Mouse (Mus musculus): Measurements from ENCODE around the gene Acd. TPM values are rescaled to one million over a fixed set of nuclear protein-coding genes. Genes with fewer than 3 reads are reported as not detected.

The Acd gene
- polyA plus RNA-seq, 1 experiment from 2014 or later, result 74.1 TPM

GRCm38 (mm10) chr8:105706426-105706825 lies 5.5 kb upstream of the Acd start:
- Histone ChIP-seq H3K27ac (ENCODE audit: low read depth, low read length) (no peak overlapping the region), H3K4me2 (replicated peaks; ENCODE audit: low read depth, low read length) (peak overlapping the region; percentile 90; the same call in 1 of the 2 replicates), H3K9ac (ENCODE audit: low read depth, low read length) (no peak overlapping the region), H3K9me3 (ENCODE audit: control insufficient read depth, low read length) (no peaks in the 10 kb centered on the region), H3K4me1 (replicated peaks; ENCODE audit: control insufficient read depth, insufficient read depth, low read length) (no peaks in the 10 kb centered on the region; the same call in 1 of the 2 replicates), H3K36me3 (ENCODE audit: control insufficient read depth, insufficient read depth, low read length) (no peaks in the 10 kb centered on the region), H3K27me3 (ENCODE audit: control insufficient read depth, insufficient read depth, low read length) (no peaks in the 10 kb centered on the region), H3K4me3 (ENCODE audit: low read depth, low read length) (peak overlapping the region; percentile 67; the same call in 1 of the 2 replicates)
- no peak for ATAC-seq (ENCODE audit: low FRiP score)
- 80% methylated on average over 12 of the region's 12 CpGs for WGBS
- no peak for DNase-seq (ENCODE audit: low spot score)

GRCm38 (mm10) chr8:105704955-105705354 lies 4.1 kb upstream of the Acd start:
- Histone ChIP-seq H3K4me2 (replicated peaks; ENCODE audit: low read depth, low read length) (no peak overlapping the region), H3K27me3 (ENCODE audit: control insufficient read depth, insufficient read depth, low read length) (no peaks in the 10 kb centered on the region), H3K4me3 (ENCODE audit: low read depth, low read length) (no peak overlapping the region), H3K27ac (ENCODE audit: low read depth, low read length) (no peak overlapping the region), H3K9me3 (ENCODE audit: control insufficient read depth, low read length) (no peaks in the 10 kb centered on the region), H3K4me1 (replicated peaks; ENCODE audit: control insufficient read depth, insufficient read depth, low read length) (no peaks in the 10 kb centered on the region; the same call in none of the 2 replicates), H3K9ac (ENCODE audit: low read depth, low read length) (no peak overlapping the region), H3K36me3 (ENCODE audit: control insufficient read depth, insufficient read depth, low read length) (no peaks in the 10 kb centered on the region)
- DNase-seq (ENCODE audit: low spot score), result no peak
- WGBS, result 93% methylated on average over 6 of the region's 6 CpGs
- ATAC-seq (ENCODE audit: low FRiP score), result no peak

GRCm38 (mm10) chr8:105704146-105704812 lies 3.4 kb upstream of the Acd start:
- H3K4me2 ChIP-seq (replicated peaks; ENCODE audit: low read depth, low read length), result no peak overlapping the region
- no peak overlapping the region for H3K4me3 ChIP-seq (ENCODE audit: low read depth, low read length)
- H3K9ac ChIP-seq (ENCODE audit: low read depth, low read length), result no peak overlapping the region
- H3K27ac ChIP-seq (ENCODE audit: low read depth, low read length), result no peak overlapping the region
- H3K36me3 ChIP-seq (ENCODE audit: control insufficient read depth, insufficient read depth, low read length), result no peaks in the 10 kb centered on the region
- ATAC-seq (ENCODE audit: low FRiP score) (no peak), DNase-seq (ENCODE audit: low spot score) (no peak)
- no peaks in the 10 kb centered on the region for H3K27me3 ChIP-seq (ENCODE audit: control insufficient read depth, insufficient read depth, low read length)
- H3K4me1 ChIP-seq (replicated peaks; ENCODE audit: control insufficient read depth, insufficient read depth, low read length), result no peaks in the 10 kb centered on the region; the same call in none of the 2 replicates
- WGBS, result 88% methylated on average over 34 of the region's 34 CpGs
- H3K9me3 ChIP-seq (ENCODE audit: control insufficient read depth, low read length), result no peaks in the 10 kb centered on the region

- Histone ChIP-seq H3K4me3 (ENCODE audit: low read depth, low read length) (no peak overlapping the region), H3K27me3 (ENCODE audit: control insufficient read depth, insufficient read depth, low read length) (no peaks in the 10 kb centered on the region), H3K36me3 (ENCODE audit: control insufficient read depth, insufficient read depth, low read length) (no peaks in the 10 kb centered on the region), H3K4me2 (replicated peaks; ENCODE audit: low read depth, low read length) (no peak overlapping the region), H3K9ac (ENCODE audit: low read depth, low read length) (no peak overlapping the region), H3K9me3 (ENCODE audit: control insufficient read depth, low read length) (no peaks in the 10 kb centered on the region), H3K4me1 (replicated peaks; ENCODE audit: control insufficient read depth, insufficient read depth, low read length) (no peaks in the 10 kb centered on the region; the same call in none of the 2 replicates), H3K27ac (ENCODE audit: low read depth, low read length) (no peak overlapping the region)
- DNase-seq (ENCODE audit: low spot score) (no peak), ATAC-seq (ENCODE audit: low FRiP score) (no peak)
- 92% methylated on average over 24 of the region's 24 CpGs for WGBS
Observed at GRCm38 (mm10) chr8:105702731-105703415, 2.0 kb upstream of the Acd start.

GRCm38 (mm10) chr8:105702001-105702401 lies 1.1 kb upstream of the Acd start:
- DNase-seq (ENCODE audit: low spot score) (peak; percentile 50), ATAC-seq (ENCODE audit: low FRiP score) (peak; percentile 43)
- H3K4me1 ChIP-seq (replicated peaks; ENCODE audit: control insufficient read depth, insufficient read depth, low read length), result no peaks in the 10 kb centered on the region; the same call in none of the 2 replicates
- H3K36me3 ChIP-seq (ENCODE audit: control insufficient read depth, insufficient read depth, low read length), result no peaks in the 10 kb centered on the region
- peak overlapping the region; percentile 74 for H3K27ac ChIP-seq (ENCODE audit: low read depth, low read length)
- peak overlapping the region; percentile 68 for H3K9ac ChIP-seq (ENCODE audit: low read depth, low read length)
- peak overlapping the region; percentile 73 for H3K4me3 ChIP-seq (ENCODE audit: low read depth, low read length)
- 39% methylated on average over 18 of the region's 18 CpGs for WGBS
- no peaks in the 10 kb centered on the region for H3K9me3 ChIP-seq (ENCODE audit: control insufficient read depth, low read length)
- peak overlapping the region; percentile 91 for H3K4me2 ChIP-seq (replicated peaks; ENCODE audit: low read depth, low read length)
- no peaks in the 10 kb centered on the region for H3K27me3 ChIP-seq (ENCODE audit: control insufficient read depth, insufficient read depth, low read length)

GRCm38 (mm10) chr8:105700566-105700965 lies 336 bp downstream of the Acd start:
- no peaks in the 10 kb centered on the region for H3K27me3 ChIP-seq (ENCODE audit: control insufficient read depth, insufficient read depth, low read length)
- H3K9me3 ChIP-seq (ENCODE audit: control insufficient read depth, low read length), result no peaks in the 10 kb centered on the region
- H3K36me3 ChIP-seq (ENCODE audit: control insufficient read depth, insufficient read depth, low read length), result 0 out of 2 replicates have a peak, but pooled peaks cover 2% of the 10 kb centered on the region
- peak overlapping the region; percentile 91 for H3K4me2 ChIP-seq (replicated peaks; ENCODE audit: low read depth, low read length)
- ATAC-seq (ENCODE audit: low FRiP score), result peak; percentile 51
- no peak for DNase-seq (ENCODE audit: low spot score)
- no peak overlapping the region for H3K27ac ChIP-seq (ENCODE audit: low read depth, low read length)
- peak overlapping the region; percentile 65 for H3K9ac ChIP-seq (ENCODE audit: low read depth, low read length)
- 0% methylated on average over 21 of the region's 21 CpGs for WGBS
- peak overlapping the region; percentile 73 for H3K4me3 ChIP-seq (ENCODE audit: low read depth, low read length)
- H3K4me1 ChIP-seq (replicated peaks; ENCODE audit: control insufficient read depth, insufficient read depth, low read length), result no peaks in the 10 kb centered on the region; the same call in none of the 2 replicates

GRCm38 (mm10) chr8:105699488-105700215 lies 1.2 kb downstream of the Acd start:
- Histone ChIP-seq H3K4me1 (replicated peaks; ENCODE audit: control insufficient read depth, insufficient read depth, low read length) (peaks cover 4% of the 10 kb centered on the region), H3K9me3 (ENCODE audit: control insufficient read depth, low read length) (no peaks in the 10 kb centered on the region), H3K4me3 (ENCODE audit: low read depth, low read length) (peak overlapping the region; percentile 73), H3K36me3 (ENCODE audit: control insufficient read depth, insufficient read depth, low read length) (0 out of 2 replicates have a peak, but pooled peaks cover 2% of the 10 kb centered on the region), H3K27me3 (ENCODE audit: control insufficient read depth, insufficient read depth, low read length) (no peaks in the 10 kb centered on the region), H3K27ac (ENCODE audit: low read depth, low read length) (no peak overlapping the region), H3K4me2 (replicated peaks; ENCODE audit: low read depth, low read length) (peak overlapping the region; percentile 91), H3K9ac (ENCODE audit: low read depth, low read length) (peak overlapping the region; percentile 65)
- 91% methylated on average over 11 of the region's 11 CpGs for WGBS
- ATAC-seq (ENCODE audit: low FRiP score) (no peak), DNase-seq (ENCODE audit: low spot score) (no peak)

GRCm38 (mm10) chr8:105698734-105699133 lies 2.2 kb downstream of the Acd start:
- Histone ChIP-seq H3K36me3 (ENCODE audit: control insufficient read depth, insufficient read depth, low read length) (0 out of 2 replicates have a peak, but pooled peaks cover 2% of the 10 kb centered on the region), H3K27ac (ENCODE audit: low read depth, low read length) (no peak overlapping the region), H3K9me3 (ENCODE audit: control insufficient read depth, low read length) (no peaks in the 10 kb centered on the region), H3K27me3 (ENCODE audit: control insufficient read depth, insufficient read depth, low read length) (no peaks in the 10 kb centered on the region), H3K9ac (ENCODE audit: low read depth, low read length) (no peak overlapping the region), H3K4me2 (replicated peaks; ENCODE audit: low read depth, low read length) (no peak overlapping the region), H3K4me1 (replicated peaks; ENCODE audit: control insufficient read depth, insufficient read depth, low read length) (peaks cover 4% of the 10 kb centered on the region), H3K4me3 (ENCODE audit: low read depth, low read length) (no peak overlapping the region)
- WGBS, result 93% methylated on average over 5 of the region's 5 CpGs
- DNase-seq (ENCODE audit: low spot score), result no peak
- ATAC-seq (ENCODE audit: low FRiP score), result no peak
